ENCODE assay signal across 23 mouse cellular contexts in genomic region chr7:25285511-25286238, GRCm38 (mm10). TPM values are rescaled to one million over a fixed set of nuclear protein-coding genes. Genes with fewer than 3 reads are reported as not detected.
A peak's percentile ranks its signal among the peaks of the same experiment; 100 is the strongest.
DNase-seq lines count a peak whose midpoint lies in the region; ATAC-seq and TF ChIP-seq lines count a peak whose summit lies in the region.
"Had no signal": no experiment of that assay in that cellular context is flagged by ENCODE, and none has a peak within 500 bp of the region (broad histone marks: within the 10 kb centered on the region; RNA-seq: fewer than 3 reads in every experiment).

No protein-coding gene starts in this region.

- H3K36me3 ChIP-seq in forebrain, embryonic 10.5 days (replicated peaks): peaks cover 65% of the 10 kb centered on the region
- peaks cover 60% of the 10 kb centered on the region for H3K36me3 ChIP-seq in forebrain, embryonic 14.5 days (ENCODE audit: control insufficient read depth, insufficient read depth, low read length)
- H3K36me3 ChIP-seq in hindbrain, embryonic 14.5 days (replicated peaks; ENCODE audit: control insufficient read depth, insufficient read depth): peaks cover 61% of the 10 kb centered on the region
- peaks cover 53% of the 10 kb centered on the region for H3K36me3 ChIP-seq in hindbrain, postnatal 0 days (ENCODE audit: insufficient read depth, low read length)
- peaks cover 38% of the 10 kb centered on the region for H3K36me3 ChIP-seq in neural tube, embryonic 11.5 days (ENCODE audit: control insufficient read depth, insufficient read depth, low read length)

- no peak for TF ChIP-seq CTCF in hindbrain, postnatal 0 days (IDR thresholded peaks at IDR 0.05; ENCODE audit: low read depth)

- H3K4me1 ChIP-seq in forebrain, embryonic 10.5 days: peaks cover 47% of the 10 kb centered on the region
- H3K4me1 ChIP-seq in forebrain, embryonic 14.5 days (ENCODE audit: control insufficient read depth, insufficient read depth, low read length): peaks cover 24% of the 10 kb centered on the region
- H3K4me1 ChIP-seq in hindbrain, embryonic 14.5 days (replicated peaks; ENCODE audit: control insufficient read depth, insufficient read depth, low read length): peaks cover 30% of the 10 kb centered on the region
- H3K4me1 ChIP-seq in hindbrain, postnatal 0 days (ENCODE audit: insufficient read depth, low read length): peaks cover 21% of the 10 kb centered on the region
- peaks cover 25% of the 10 kb centered on the region for H3K4me1 ChIP-seq in neural tube, embryonic 11.5 days (ENCODE audit: control insufficient read depth, insufficient read depth, low read length)

- H3K4me3 ChIP-seq in forebrain, embryonic 10.5 days: peak overlapping the region; percentile 90; the same call in 1 of the 2 replicates
- no peak overlapping the region for H3K4me3 ChIP-seq in forebrain, embryonic 14.5 days (ENCODE audit: low read depth, low read length)
- no peak overlapping the region for H3K4me3 ChIP-seq in hindbrain, embryonic 14.5 days (replicated peaks; ENCODE audit: low read length)
- H3K4me3 ChIP-seq in hindbrain, postnatal 0 days (ENCODE audit: low read length): no peak overlapping the region
- peak overlapping the region; percentile 6; the same call in 1 of the 2 replicates for H3K4me3 ChIP-seq in neural tube, embryonic 11.5 days (ENCODE audit: low read depth, low read length)
- H3K4me3 ChIP-seq: heart, adult 2 months; liver, embryonic 12.5 days; myocyte had no signal

- H3K27ac ChIP-seq in forebrain, embryonic 10.5 days: no peak overlapping the region
- H3K27ac ChIP-seq in forebrain, embryonic 14.5 days (ENCODE audit: low read depth, low read length): no peak overlapping the region
- no peak overlapping the region for H3K27ac ChIP-seq in hindbrain, embryonic 14.5 days
- H3K27ac ChIP-seq in hindbrain, postnatal 0 days: no peak overlapping the region
- no peak overlapping the region for H3K27ac ChIP-seq in neural tube, embryonic 11.5 days (ENCODE audit: low read depth, low read length)
- H3K27ac ChIP-seq: heart, adult 2 months; kidney, postnatal 0 days; liver, embryonic 12.5 days had no signal

- H3K4me2 ChIP-seq in forebrain, embryonic 14.5 days (ENCODE audit: low read length): no peak overlapping the region
- 0 out of 2 replicates have a peak overlapping the region, but pooled peaks have one; percentile 79 for H3K4me2 ChIP-seq in hindbrain, embryonic 14.5 days (replicated peaks)
- no peak overlapping the region for H3K4me2 ChIP-seq in hindbrain, postnatal 0 days (ENCODE audit: low read depth, low read length)
- H3K4me2 ChIP-seq in neural tube, embryonic 11.5 days (ENCODE audit: low read depth): no peak overlapping the region
- H3K4me2 ChIP-seq: liver, embryonic 12.5 days; lung, embryonic 14.5 days had no signal

- no peak for DNase-seq in forebrain, embryonic 10.5 days (ENCODE audit: extremely low spot score, low spot score)
- DNase-seq in forebrain, embryonic 14.5 days (ENCODE audit: low spot score): no peak
- DNase-seq in hindbrain, embryonic 14.5 days (ENCODE audit: low spot score): no peak
- DNase-seq in hindbrain, postnatal 0 days (ENCODE audit: low spot score): no peak
- no peak for DNase-seq in neural tube, embryonic 11.5 days (ENCODE audit: low spot score)
- DNase-seq in neural tube, embryonic 10.5 days (ENCODE audit: extremely low spot score, low spot score): no peak
- DNase-seq: gastrocnemius, postnatal 14 days; heart, postnatal 4 days; lung, embryonic 14.5 days; lung, postnatal 4 days; retina, postnatal 1 day; thymus, postnatal 14 days had no signal

- H3K27me3 ChIP-seq in forebrain, embryonic 10.5 days (ENCODE audit: poor library complexity, severe bottlenecking): no peaks in the 10 kb centered on the region
- no peaks in the 10 kb centered on the region for H3K27me3 ChIP-seq in forebrain, embryonic 14.5 days (replicated peaks; ENCODE audit: control insufficient read depth, insufficient read depth, low read length)
- no peaks in the 10 kb centered on the region for H3K27me3 ChIP-seq in hindbrain, embryonic 14.5 days (ENCODE audit: control insufficient read depth, insufficient read depth, low read length)
- H3K27me3 ChIP-seq in hindbrain, postnatal 0 days (ENCODE audit: insufficient read depth, low read length): no peaks in the 10 kb centered on the region
- H3K27me3 ChIP-seq in neural tube, embryonic 11.5 days (ENCODE audit: control insufficient read depth, insufficient read depth, low read length): no peaks in the 10 kb centered on the region
- H3K27me3 ChIP-seq: limb, embryonic 12.5 days; liver, embryonic 12.5 days had no signal

- H3K9ac ChIP-seq in forebrain, embryonic 14.5 days (ENCODE audit: low read length): no peak overlapping the region; the same call in 1 of the 2 replicates
- H3K9ac ChIP-seq in hindbrain, embryonic 14.5 days: no peak overlapping the region
- H3K9ac ChIP-seq in hindbrain, postnatal 0 days (replicated peaks; ENCODE audit: low read length): no peak overlapping the region
- no peak overlapping the region for H3K9ac ChIP-seq in neural tube, embryonic 11.5 days (ENCODE audit: low read length)
- H3K9ac ChIP-seq: liver, embryonic 12.5 days; lung, embryonic 14.5 days had no signal

- H3K9me3 ChIP-seq in forebrain, embryonic 10.5 days: peaks cover 12% of the 10 kb centered on the region; the same call in 1 of the 2 replicates
- H3K9me3 ChIP-seq in forebrain, embryonic 14.5 days (replicated peaks; ENCODE audit: control insufficient read depth, low read length): no peaks in the 10 kb centered on the region
- no peaks in the 10 kb centered on the region for H3K9me3 ChIP-seq in hindbrain, embryonic 14.5 days (ENCODE audit: control insufficient read depth, low read length)
- no peaks in the 10 kb centered on the region for H3K9me3 ChIP-seq in hindbrain, postnatal 0 days (ENCODE audit: low read length)
- H3K9me3 ChIP-seq in neural tube, embryonic 11.5 days (ENCODE audit: control insufficient read depth, low read length): no peaks in the 10 kb centered on the region

- WGBS in forebrain, embryonic 10.5 days: 93% methylated on average over 20 of the region's 20 CpGs
- WGBS in forebrain, embryonic 14.5 days: 82% methylated on average over 20 of the region's 20 CpGs
- 87% methylated on average over 20 of the region's 20 CpGs for WGBS in hindbrain, embryonic 14.5 days
- WGBS in hindbrain, postnatal 0 days: 86% methylated on average over 20 of the region's 20 CpGs
- 90% methylated on average over 20 of the region's 20 CpGs for WGBS in neural tube, embryonic 11.5 days

- no peak for ATAC-seq in forebrain, embryonic 14.5 days
- ATAC-seq in hindbrain, embryonic 14.5 days (ENCODE audit: low FRiP score): no peak
- ATAC-seq in hindbrain, postnatal 0 days: no peak
- ATAC-seq in neural tube, embryonic 11.5 days (ENCODE audit: insufficient read depth, low FRiP score, low TSS enrichment): no peak
- no peak for ATAC-seq in erythroid progenitor cell, adult 5-6 weeks (replicated peaks; ENCODE audit: low FRiP score, poor library complexity, severe bottlenecking)
- ATAC-seq: liver, embryonic 12.5 days had no signal

RNA-seq across cellular contexts. Expression of gene Pafah1b3, which starts 12.1 kb away (rescaled TPM):
- 246 and 257 TPM in 2 replicates for polyA plus RNA-seq in forebrain, embryonic 10.5 days (2016; fragmentation: Nextera tagmentation; extraction: Ambion mirVana)
- polyA plus RNA-seq in forebrain, embryonic 14.5 days (2014; fragmentation: Nextera tagmentation; extraction: Ambion mirVana): 574 and 635 TPM in 2 replicates
- polyA plus RNA-seq in hindbrain, embryonic 14.5 days (2014; fragmentation: Nextera tagmentation; extraction: Ambion mirVana): 523 and 576 TPM in 2 replicates
- total RNA-seq in hindbrain, postnatal 0 days (2014; rRNA removed): 534 and 592 TPM in 2 replicates
- 469 and 484 TPM in 2 replicates for polyA plus RNA-seq in hindbrain, postnatal 0 days (2015; fragmentation: Nextera tagmentation; extraction: Ambion mirVana)
- 321 and 324 TPM in 2 replicates for polyA plus RNA-seq in neural tube, embryonic 11.5 days (2014; fragmentation: Nextera tagmentation; extraction: Ambion mirVana)
- 20.2 and 26.8 TPM in 2 replicates for total RNA-seq in erythroid progenitor cell, adult 5-6 weeks (2015; ENCODE audit: low replicate concordance)
- 8.9 and 17.3 TPM in 2 replicates for total RNA-seq in erythroid progenitor cell, adult 5-6 weeks (2017; ENCODE audit: low replicate concordance)

RNA-seq across cellular contexts. Expression of gene Prr19, which starts 15.5 kb away (rescaled TPM):
- polyA plus RNA-seq in forebrain, embryonic 10.5 days (2016; fragmentation: Nextera tagmentation; extraction: Ambion mirVana): 1.4 and 1.7 TPM in 2 replicates
- polyA plus RNA-seq in forebrain, embryonic 14.5 days (2014; fragmentation: Nextera tagmentation; extraction: Ambion mirVana): 1.8 and 2.2 TPM in 2 replicates
- 4.2 and 5.2 TPM in 2 replicates for polyA plus RNA-seq in hindbrain, embryonic 14.5 days (2014; fragmentation: Nextera tagmentation; extraction: Ambion mirVana)
- total RNA-seq in hindbrain, postnatal 0 days (2014; rRNA removed): 0.93 and 1.4 TPM in 2 replicates
- polyA plus RNA-seq in hindbrain, postnatal 0 days (2015; fragmentation: Nextera tagmentation; extraction: Ambion mirVana): 3.1 and 3.6 TPM in 2 replicates
- polyA plus RNA-seq in neural tube, embryonic 11.5 days (2014; fragmentation: Nextera tagmentation; extraction: Ambion mirVana): 0.32 and 1.0 TPM in 2 replicates
- total RNA-seq in erythroid progenitor cell, adult 5-6 weeks (2015; ENCODE audit: low replicate concordance): not detected in 2 replicates
- not detected in 2 replicates for total RNA-seq in erythroid progenitor cell, adult 5-6 weeks (2017; ENCODE audit: low replicate concordance)
- total RNA-seq: adrenal gland, adult 18-20 months; gastrocnemius, postnatal 14 days; heart, adult 2 months; heart, postnatal 4 days; layer of hippocampus, adult 18-20 months; layer of hippocampus, postnatal 25 days had no signal
- polyA plus RNA-seq: C2C12; heart, adult 2 months; heart, embryonic 14.5 days; myocyte had no signal

RNA-seq across cellular contexts. Expression of gene Cic, which starts 18.2 kb away (rescaled TPM):
- polyA plus RNA-seq in forebrain, embryonic 10.5 days (2016; fragmentation: Nextera tagmentation; extraction: Ambion mirVana): 19.4 and 20.6 TPM in 2 replicates
- 37.4 and 38.7 TPM in 2 replicates for polyA plus RNA-seq in forebrain, embryonic 14.5 days (2014; fragmentation: Nextera tagmentation; extraction: Ambion mirVana)
- polyA plus RNA-seq in hindbrain, embryonic 14.5 days (2014; fragmentation: Nextera tagmentation; extraction: Ambion mirVana): 42.5 and 47.5 TPM in 2 replicates
- total RNA-seq in hindbrain, postnatal 0 days (2014; rRNA removed): 153 and 155 TPM in 2 replicates
- polyA plus RNA-seq in hindbrain, postnatal 0 days (2015; fragmentation: Nextera tagmentation; extraction: Ambion mirVana): 28.2 and 30.6 TPM in 2 replicates
- polyA plus RNA-seq in neural tube, embryonic 11.5 days (2014; fragmentation: Nextera tagmentation; extraction: Ambion mirVana): 30.4 and 38.2 TPM in 2 replicates
- 114 and 181 TPM in 2 replicates for total RNA-seq in erythroid progenitor cell, adult 5-6 weeks (2015; ENCODE audit: low replicate concordance)
- total RNA-seq in erythroid progenitor cell, adult 5-6 weeks (2017; ENCODE audit: low replicate concordance): 70.5 and 90.7 TPM in 2 replicates

RNA-seq across cellular contexts. Expression of gene Tmem145, which starts 20.2 kb away (rescaled TPM):
- polyA plus RNA-seq in forebrain, embryonic 10.5 days (2016; fragmentation: Nextera tagmentation; extraction: Ambion mirVana): 1.3 and 1.8 TPM in 2 replicates
- 14.5 and 25.5 TPM in 2 replicates for polyA plus RNA-seq in forebrain, embryonic 14.5 days (2014; fragmentation: Nextera tagmentation; extraction: Ambion mirVana)
- polyA plus RNA-seq in hindbrain, embryonic 14.5 days (2014; fragmentation: Nextera tagmentation; extraction: Ambion mirVana): 74.9 and 81.2 TPM in 2 replicates
- total RNA-seq in hindbrain, postnatal 0 days (2014; rRNA removed): 56.6 and 88.3 TPM in 2 replicates
- polyA plus RNA-seq in hindbrain, postnatal 0 days (2015; fragmentation: Nextera tagmentation; extraction: Ambion mirVana): 104 and 106 TPM in 2 replicates
- polyA plus RNA-seq in neural tube, embryonic 11.5 days (2014; fragmentation: Nextera tagmentation; extraction: Ambion mirVana): 9.6 and 10.2 TPM in 2 replicates
- total RNA-seq in erythroid progenitor cell, adult 5-6 weeks (2015; ENCODE audit: low replicate concordance): not detected in 2 replicates
- not detected in 2 replicates for total RNA-seq in erythroid progenitor cell, adult 5-6 weeks (2017; ENCODE audit: low replicate concordance)
- total RNA-seq: gastrocnemius, postnatal 14 days; heart, adult 2 months; heart, postnatal 4 days had no signal

RNA-seq across cellular contexts. Expression of gene Megf8, which starts 31.3 kb away (rescaled TPM):
- polyA plus RNA-seq in forebrain, embryonic 10.5 days (2016; fragmentation: Nextera tagmentation; extraction: Ambion mirVana): 15.2 and 16.6 TPM in 2 replicates
- 13.3 and 17.5 TPM in 2 replicates for polyA plus RNA-seq in forebrain, embryonic 14.5 days (2014; fragmentation: Nextera tagmentation; extraction: Ambion mirVana)
- 22.0 and 23.8 TPM in 2 replicates for polyA plus RNA-seq in hindbrain, embryonic 14.5 days (2014; fragmentation: Nextera tagmentation; extraction: Ambion mirVana)
- total RNA-seq in hindbrain, postnatal 0 days (2014; rRNA removed): 104 and 105 TPM in 2 replicates
- polyA plus RNA-seq in hindbrain, postnatal 0 days (2015; fragmentation: Nextera tagmentation; extraction: Ambion mirVana): 14.8 and 15.4 TPM in 2 replicates
- polyA plus RNA-seq in neural tube, embryonic 11.5 days (2014; fragmentation: Nextera tagmentation; extraction: Ambion mirVana): 12.9 and 14.7 TPM in 2 replicates
- total RNA-seq in erythroid progenitor cell, adult 5-6 weeks (2015; ENCODE audit: low replicate concordance): 0.42 TPM in 1 of 2 replicates, not detected in the other
- 0.64 TPM in 1 of 2 replicates, not detected in the other for total RNA-seq in erythroid progenitor cell, adult 5-6 weeks (2017; ENCODE audit: low replicate concordance)

Comparison
In these comparisons a context has a peak if more than half of its experiments do, and no peak if none do; other contexts are left out.
1. H3K4me3 ChIP-seq: peak in forebrain, embryonic 10.5 days (single experiment) and neural tube, embryonic 11.5 days (single experiment); none in forebrain, embryonic 14.5 days (single experiment), hindbrain, embryonic 14.5 days (single experiment) and hindbrain, postnatal 0 days (single experiment).